Mouse (Mus musculus) forebrain, embryonic 16.5 days (tissue): ENCODE data around the gene Gm42372. TPM values are rescaled to one million over a fixed set of nuclear protein-coding genes. Genes with fewer than 3 reads are reported as not detected.
A peak's percentile ranks its signal among the peaks of the same experiment; 100 is the strongest.

Source experiments
- ATAC-seq: fragments of 200-750 bp; cut with Nextera tagmentation; 2 replicates; pipeline ENCODE4 v1.8.0; 2017; ENCODE audit warnings: mild to moderate bottlenecking, moderate library complexity
- H3K27ac ChIP-seq: fragments of 300-500 bp; sonication (generic); 2 replicates; pipeline ENCODE4 v1.5.1; 2014; ENCODE audit warnings: low read length, control low read depth
- H3K27me3 ChIP-seq: fragments of 300-500 bp; sonication (generic); replicated peaks from 2 replicates; pipeline ENCODE4 v1.6.1; 2014; ENCODE audit warnings: low read length; ENCODE audit not compliant: control insufficient read depth, insufficient read depth
- H3K36me3 ChIP-seq: fragments of 300-500 bp; sonication (generic); 2 replicates; pipeline ENCODE4 v1.6.1; 2014; ENCODE audit not compliant: control insufficient read depth, insufficient read depth
- H3K4me1 ChIP-seq: fragments of 300-500 bp; sonication (generic); replicated peaks from 2 replicates; pipeline ENCODE4 v1.6.1; 2014; ENCODE audit warnings: low read length; ENCODE audit not compliant: control insufficient read depth, insufficient read depth
- H3K4me2 ChIP-seq: fragments of 300-500 bp; sonication (generic); 2 replicates; pipeline ENCODE4 v1.6.1; 2014; ENCODE audit warnings: mild to moderate bottlenecking, low read length, control low read depth
- H3K4me3 ChIP-seq: fragments of 300-500 bp; sonication (generic); replicated peaks from 2 replicates; pipeline ENCODE4 v1.5.1; 2014; ENCODE audit warnings: mild to moderate bottlenecking, low read length, control low read depth
- H3K9ac ChIP-seq: fragments of 300-500 bp; sonication (generic); replicated peaks from 2 replicates; pipeline ENCODE4 v1.6.1; 2014; ENCODE audit warnings: low read depth, low read length, control low read depth
- H3K9me3 ChIP-seq: fragments of 300-500 bp; sonication (generic); 2 replicates; pipeline ENCODE4 v1.6.1; 2016; ENCODE audit warnings: low read length; ENCODE audit not compliant: control insufficient read depth
- WGBS: fragments of 180-500 bp; shearing (Covaris S2); extraction: QIAGEN DNeasy Blood & Tissue Kit; methylation state at CpG from one replicate; pipeline ENCODE4 v1.1.7; 2014; 5-methylcytosine and 5-hydroxymethylcytosine counted together
- polyA plus RNA-seq: library from polyadenylated mRNA; unstranded; fragments of >200 nt; fragmentation: Nextera tagmentation; extraction: Ambion mirVana; gene quantifications from 2 replicates; pipeline ENCODE4 v1.2.1, GENCODE M21; 2015

Gene Gm42372
- polyA plus RNA-seq, 1 experiment from 2014 or later, result 4.1 TPM

GRCm38 (mm10) chr7:17011909-17012590, 29.2 kb downstream of the Gm42372 start:
- Histone ChIP-seq H3K27ac (no peak overlapping the region), H3K9ac (no peak overlapping the region), H3K4me3 (no peak overlapping the region), H3K27me3 (no peaks in the 10 kb centered on the region), H3K36me3 (peaks cover 32% of the 10 kb centered on the region), H3K4me2 (no peak overlapping the region), H3K4me1 (peaks cover 7% of the 10 kb centered on the region), H3K9me3 (no peaks in the 10 kb centered on the region)
- no peak for ATAC-seq
- 92% methylated on average over 7 of the region's 7 CpGs for WGBS

GRCm38 (mm10) chr7:17015381-17015780, 32.5 kb downstream of the Gm42372 start:
- Histone ChIP-seq H3K4me2 (no peak overlapping the region), H3K27ac (no peak overlapping the region), H3K27me3 (no peaks in the 10 kb centered on the region), H3K4me1 (peaks cover 15% of the 10 kb centered on the region), H3K4me3 (no peak overlapping the region), H3K9ac (no peak overlapping the region), H3K9me3 (no peaks in the 10 kb centered on the region), H3K36me3 (peaks cover 24% of the 10 kb centered on the region; the same call in 1 of the 2 replicates)
- ATAC-seq, result no peak
- WGBS, result 81% methylated on average over 6 of the region's 6 CpGs

- Histone ChIP-seq H3K4me2 (no peak overlapping the region), H3K36me3 (peaks cover 27% of the 10 kb centered on the region), H3K27ac (peak overlapping the region; percentile 64), H3K27me3 (no peaks in the 10 kb centered on the region), H3K9ac (no peak overlapping the region), H3K9me3 (no peaks in the 10 kb centered on the region), H3K4me3 (no peak overlapping the region), H3K4me1 (peaks cover 15% of the 10 kb centered on the region)
- WGBS, result 21% methylated on average over 1 of the region's 1 CpGs
- peak; percentile 94 for ATAC-seq
These were observed 34.1 kb downstream of the Gm42372 start for GRCm38 (mm10) chr7:17017036-17017435.

GRCm38 (mm10) chr7:17017921-17018320, 35.0 kb downstream of the Gm42372 start:
- H3K36me3 ChIP-seq, result peaks cover 27% of the 10 kb centered on the region
- 78% methylated on average over 2 of the region's 2 CpGs for WGBS
- no peaks in the 10 kb centered on the region for H3K9me3 ChIP-seq
- no peak for ATAC-seq
- no peaks in the 10 kb centered on the region for H3K27me3 ChIP-seq
- no peak overlapping the region for H3K4me2 ChIP-seq
- no peak overlapping the region; the same call in 1 of the 2 replicates for H3K27ac ChIP-seq
- peaks cover 15% of the 10 kb centered on the region for H3K4me1 ChIP-seq
- H3K9ac ChIP-seq, result no peak overlapping the region
- H3K4me3 ChIP-seq, result no peak overlapping the region

GRCm38 (mm10) chr7:17019426-17020166, 36.7 kb downstream of the Gm42372 start:
- H3K9me3 ChIP-seq, result no peaks in the 10 kb centered on the region
- H3K36me3 ChIP-seq, result peaks cover 16% of the 10 kb centered on the region
- no peak overlapping the region for H3K9ac ChIP-seq
- H3K27ac ChIP-seq, result no peak overlapping the region
- peaks cover 15% of the 10 kb centered on the region for H3K4me1 ChIP-seq
- H3K27me3 ChIP-seq, result no peaks in the 10 kb centered on the region
- 89% methylated on average over 7 of the region's 7 CpGs for WGBS
- no peak for ATAC-seq
- H3K4me2 ChIP-seq, result no peak overlapping the region
- no peak overlapping the region for H3K4me3 ChIP-seq

- ATAC-seq, result no peak
- H3K36me3 ChIP-seq, result peaks cover 10% of the 10 kb centered on the region
- H3K9me3 ChIP-seq, result no peaks in the 10 kb centered on the region
- H3K4me2 ChIP-seq, result no peak overlapping the region
- H3K27ac ChIP-seq, result no peak overlapping the region
- no peak overlapping the region for H3K4me3 ChIP-seq
- 96% methylated on average over 15 of the region's 15 CpGs for WGBS
- H3K9ac ChIP-seq, result no peak overlapping the region
- H3K27me3 ChIP-seq, result no peaks in the 10 kb centered on the region
- peaks cover 24% of the 10 kb centered on the region for H3K4me1 ChIP-seq
These were observed 39.3 kb downstream of the Gm42372 start for GRCm38 (mm10) chr7:17022176-17022575.

GRCm38 (mm10) chr7:17023701-17024100, 40.8 kb downstream of the Gm42372 start:
- H3K36me3 ChIP-seq, result peaks cover 10% of the 10 kb centered on the region

GRCm38 (mm10) chr7:17024141-17024540, 41.3 kb downstream of the Gm42372 start:
- no peak overlapping the region for H3K27ac ChIP-seq
- no peak overlapping the region for H3K9ac ChIP-seq

More at GRCm38 (mm10) chr7:17023701-17024100, 40.8 kb downstream of the Gm42372 start:
- Histone ChIP-seq H3K27ac (no peak overlapping the region), H3K9ac (no peak overlapping the region), H3K4me1 (peaks cover 20% of the 10 kb centered on the region), H3K4me3 (no peak overlapping the region), H3K9me3 (no peaks in the 10 kb centered on the region), H3K27me3 (no peaks in the 10 kb centered on the region), H3K4me2 (no peak overlapping the region)
- 88% methylated on average over 4 of the region's 4 CpGs for WGBS
- ATAC-seq, result no peak

GRCm38 (mm10) chr7:17024814-17025504, 42.1 kb downstream of the Gm42372 start:
- no peaks in the 10 kb centered on the region for H3K9me3 ChIP-seq
- H3K4me2 ChIP-seq, result no peak overlapping the region
- no peaks in the 10 kb centered on the region for H3K27me3 ChIP-seq
- peaks cover 10% of the 10 kb centered on the region for H3K36me3 ChIP-seq
- H3K27ac ChIP-seq, result no peak overlapping the region
- 83% methylated on average over 10 of the region's 10 CpGs for WGBS
- no peak for ATAC-seq
- H3K4me3 ChIP-seq, result no peak overlapping the region
- H3K4me1 ChIP-seq, result peaks cover 20% of the 10 kb centered on the region
- H3K9ac ChIP-seq, result no peak overlapping the region

More at GRCm38 (mm10) chr7:17024141-17024540, 41.3 kb downstream of the Gm42372 start:
- H3K4me2 ChIP-seq, result no peak overlapping the region
- no peak overlapping the region for H3K4me3 ChIP-seq
- 83% methylated on average over 6 of the region's 6 CpGs for WGBS
- no peaks in the 10 kb centered on the region for H3K27me3 ChIP-seq
- ATAC-seq, result no peak
- peaks cover 20% of the 10 kb centered on the region for H3K4me1 ChIP-seq
- no peaks in the 10 kb centered on the region for H3K9me3 ChIP-seq
- peaks cover 10% of the 10 kb centered on the region for H3K36me3 ChIP-seq
